Mouse (Mus musculus): Measurements from ENCODE around the gene Adam19.

DNA sequence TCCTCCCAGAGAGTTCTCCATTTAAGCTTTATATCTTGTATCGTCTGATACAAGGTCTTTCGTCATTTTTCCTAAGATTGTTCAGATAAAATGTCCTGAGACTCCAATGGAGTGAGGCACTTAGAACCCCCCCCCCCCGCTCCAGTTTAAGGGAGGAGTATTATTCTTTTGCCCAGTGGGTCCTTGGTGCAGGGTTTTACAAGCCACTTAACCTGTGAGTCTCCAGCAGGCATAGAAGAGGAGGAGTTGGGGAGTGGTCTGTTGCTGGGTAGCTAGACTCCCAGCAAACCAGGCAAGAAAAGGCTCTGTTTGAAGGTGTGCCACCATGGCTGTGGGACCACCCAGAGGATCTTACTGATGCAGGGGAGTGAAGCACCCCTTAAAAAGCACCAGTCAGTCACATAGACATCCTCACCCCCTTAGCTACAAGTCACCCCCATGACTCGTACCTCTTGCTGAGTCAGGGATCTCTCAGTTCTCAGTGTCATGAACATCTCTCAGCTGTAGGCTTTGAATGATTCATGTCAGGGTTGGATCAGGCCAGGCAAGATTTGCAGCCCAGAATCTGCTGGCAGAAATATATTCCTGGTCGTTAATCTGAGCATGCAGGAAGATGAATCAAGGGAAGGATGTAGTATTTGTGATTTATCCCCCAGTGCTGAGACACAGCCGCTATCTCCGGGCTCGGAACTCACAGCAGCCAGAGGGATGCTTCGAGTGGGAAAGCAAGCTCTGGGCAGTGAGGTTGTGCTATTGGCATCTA lies 59.8 kb downstream of the Adam19 start:
- TF ChIP-seq POLR2A (IDR thresholded peaks at IDR 0.05; ENCODE audit: borderline replicate concordance, extremely low read depth, insufficient read depth, insufficient read length, poor library complexity, severe bottlenecking) (no peak), CTCF (IDR thresholded peaks at IDR 0.05; ENCODE audit: borderline replicate concordance, extremely low read depth, insufficient read depth, insufficient read length) (no peak)

All from brain, embryonic 14.5 days (tissue).